Mouse (Mus musculus): ENCODE measurements around the gene Prkab1. TPM values are rescaled to one million over a fixed set of nuclear protein-coding genes. Genes with fewer than 3 reads are reported as not detected.

Gene Prkab1
- 71.1 and 75.5 TPM in 2 replicates for polyA plus RNA-seq (2015; fragmentation: Nextera tagmentation; extraction: Ambion mirVana)

DNA sequence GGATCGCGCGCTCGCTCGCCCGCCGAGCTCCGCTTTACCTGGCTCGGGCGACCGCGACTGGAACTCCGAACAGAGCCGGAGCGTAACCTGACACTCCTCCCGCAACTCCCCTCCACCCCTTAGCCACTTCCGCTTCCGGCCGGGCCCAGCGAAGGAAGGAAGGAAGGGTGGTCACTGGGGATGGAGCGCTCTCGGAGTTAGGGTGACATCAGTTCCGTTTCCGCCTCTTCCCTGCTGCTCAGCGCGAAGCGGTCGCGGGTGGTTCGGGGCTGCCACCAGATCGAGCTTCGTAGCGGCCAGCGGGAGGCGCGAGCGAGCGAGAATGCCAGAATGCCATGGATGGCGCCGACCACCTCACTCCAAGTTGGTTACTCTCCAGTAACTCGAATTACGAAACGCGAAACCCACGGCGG is at the start of gene Prkab1:
Gene Prkab1 (minus strand): TSS at position 182 of the 413 bp plus-strand sequence.
- under 1% methylated on average over 46 of the region's 46 CpGs for WGBS
- peak; percentile 97 for ATAC-seq (ENCODE audit: insufficient read depth, low FRiP score)
- no peaks in the 10 kb centered on the region for H3K27me3 ChIP-seq (ENCODE audit: control insufficient read depth, insufficient read depth, low read length)

DNA sequence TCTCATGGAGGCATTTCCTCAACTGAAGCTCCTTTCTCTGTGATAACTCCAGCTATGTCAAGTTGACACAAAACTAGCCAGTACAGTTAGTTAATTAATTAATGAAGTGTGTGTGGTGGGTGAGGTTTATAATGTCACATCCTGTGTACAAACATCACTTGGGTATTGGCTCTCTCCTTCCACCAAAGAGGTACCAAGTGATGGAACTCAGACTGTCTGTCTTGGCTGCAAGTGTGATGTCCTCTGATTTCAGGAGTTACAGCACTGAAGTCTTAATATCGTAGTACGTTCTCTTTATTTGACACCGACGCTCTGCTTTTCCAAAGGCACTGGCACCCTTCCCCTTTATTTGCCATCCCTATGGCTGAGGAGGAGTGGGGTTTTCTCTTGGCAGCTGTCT is 45.3 kb upstream of the Prkab1 start:
- H3K4me1 ChIP-seq (ENCODE audit: control insufficient read depth, insufficient read depth, low read length): no peaks in the 10 kb centered on the region
- no peak overlapping the region for H3K4me2 ChIP-seq (ENCODE audit: low read depth, low read length)
- H3K27ac ChIP-seq (ENCODE audit: low read length): no peak overlapping the region
- H3K4me3 ChIP-seq (replicated peaks; ENCODE audit: low read length): no peak overlapping the region
- no peaks in the 10 kb centered on the region for H3K27me3 ChIP-seq (ENCODE audit: control insufficient read depth, insufficient read depth, low read length)
- no peak overlapping the region for H3K9ac ChIP-seq (ENCODE audit: low read length)
- no peaks in the 10 kb centered on the region for H3K9me3 ChIP-seq (replicated peaks; ENCODE audit: control insufficient read depth, low read length)
- ATAC-seq (ENCODE audit: insufficient read depth, low FRiP score): no peak
- WGBS: 85% methylated on average over 4 of the region's 4 CpGs
- H3K36me3 ChIP-seq (ENCODE audit: control insufficient read depth, insufficient read depth, low read length): no peaks in the 10 kb centered on the region

More for the DNA sequence above, at the start of gene Prkab1:
- peak within 1 kb of the TSS; percentile 62 for H3K4me3 ChIP-seq (replicated peaks; ENCODE audit: low read length)
- H3K27ac ChIP-seq (ENCODE audit: low read length): peak within 1 kb of the TSS; percentile 81
- peaks cover 7% of the 10 kb centered on the region; the same call in 1 of the 2 replicates for H3K4me1 ChIP-seq (ENCODE audit: control insufficient read depth, insufficient read depth, low read length)
- peaks cover 5% of the 10 kb centered on the region; the same call in 1 of the 2 replicates for H3K36me3 ChIP-seq (ENCODE audit: control insufficient read depth, insufficient read depth, low read length)
- peak within 1 kb of the TSS; percentile 83 for H3K9ac ChIP-seq (ENCODE audit: low read length)
- H3K4me2 ChIP-seq (ENCODE audit: low read depth, low read length): peak within 1 kb of the TSS; percentile 76
- H3K9me3 ChIP-seq (replicated peaks; ENCODE audit: control insufficient read depth, low read length): no peaks in the 10 kb centered on the region

DNA sequence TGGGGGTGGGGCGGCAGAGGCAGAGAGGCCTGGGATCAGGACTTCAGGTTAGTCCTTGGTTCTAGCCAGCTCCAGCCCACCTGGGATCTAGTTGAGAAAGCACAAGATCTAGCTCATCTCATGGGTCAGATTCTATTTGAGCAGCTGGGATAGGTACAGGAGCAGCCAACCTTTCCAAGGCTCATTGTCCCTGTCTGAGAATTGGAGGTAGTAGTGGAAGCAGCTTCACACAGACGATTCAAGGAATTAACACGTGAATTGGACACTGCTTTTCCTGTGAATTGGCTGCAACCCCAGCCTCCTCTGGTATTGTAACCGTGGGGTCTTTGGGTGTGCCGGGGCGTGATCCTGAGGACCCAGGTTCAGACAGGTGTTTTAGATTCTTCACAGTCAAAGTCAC is 28.5 kb upstream of the Prkab1 start:
- Histone ChIP-seq H3K4me1 (ENCODE audit: control insufficient read depth, insufficient read depth, low read length) (no peaks in the 10 kb centered on the region), H3K36me3 (ENCODE audit: control insufficient read depth, insufficient read depth, low read length) (no peaks in the 10 kb centered on the region), H3K9me3 (replicated peaks; ENCODE audit: control insufficient read depth, low read length) (no peaks in the 10 kb centered on the region), H3K27ac (ENCODE audit: low read length) (no peak overlapping the region), H3K4me2 (ENCODE audit: low read depth, low read length) (no peak overlapping the region), H3K4me3 (replicated peaks; ENCODE audit: low read length) (no peak overlapping the region), H3K9ac (ENCODE audit: low read length) (no peak overlapping the region), H3K27me3 (ENCODE audit: control insufficient read depth, insufficient read depth, low read length) (no peaks in the 10 kb centered on the region)
- WGBS: 53% methylated on average over 6 of the region's 6 CpGs
- no peak for ATAC-seq (ENCODE audit: insufficient read depth, low FRiP score)

DNA sequence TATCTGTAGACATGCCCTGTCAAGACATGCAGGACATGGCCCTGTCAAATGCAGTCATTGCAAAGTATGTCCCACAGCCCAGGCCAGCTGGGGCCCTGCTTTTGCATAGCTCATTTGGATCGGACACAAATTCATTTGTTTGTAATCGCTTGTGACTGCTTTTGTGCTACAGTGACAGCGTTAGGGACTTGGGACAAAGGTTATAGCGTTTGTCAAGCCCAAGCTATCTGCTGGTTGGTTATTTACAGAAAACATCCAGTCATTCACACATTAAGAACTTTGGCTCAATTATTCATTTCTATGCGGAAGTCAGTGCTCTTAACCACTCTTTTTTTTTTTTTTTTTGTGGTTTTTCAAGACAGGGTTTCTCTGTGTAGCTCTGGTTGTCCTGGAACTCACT is 27.9 kb upstream of the Prkab1 start:
- H3K4me2 ChIP-seq (ENCODE audit: low read depth, low read length): no peak overlapping the region
- H3K27ac ChIP-seq (ENCODE audit: low read length): no peak overlapping the region
- H3K36me3 ChIP-seq (ENCODE audit: control insufficient read depth, insufficient read depth, low read length): no peaks in the 10 kb centered on the region
- no peak overlapping the region for H3K4me3 ChIP-seq (replicated peaks; ENCODE audit: low read length)
- no peaks in the 10 kb centered on the region for H3K9me3 ChIP-seq (replicated peaks; ENCODE audit: control insufficient read depth, low read length)
- H3K4me1 ChIP-seq (ENCODE audit: control insufficient read depth, insufficient read depth, low read length): no peaks in the 10 kb centered on the region
- 77% methylated on average over 5 of the region's 5 CpGs for WGBS
- no peaks in the 10 kb centered on the region for H3K27me3 ChIP-seq (ENCODE audit: control insufficient read depth, insufficient read depth, low read length)
- H3K9ac ChIP-seq (ENCODE audit: low read length): no peak overlapping the region
- ATAC-seq (ENCODE audit: insufficient read depth, low FRiP score): no peak

DNA sequence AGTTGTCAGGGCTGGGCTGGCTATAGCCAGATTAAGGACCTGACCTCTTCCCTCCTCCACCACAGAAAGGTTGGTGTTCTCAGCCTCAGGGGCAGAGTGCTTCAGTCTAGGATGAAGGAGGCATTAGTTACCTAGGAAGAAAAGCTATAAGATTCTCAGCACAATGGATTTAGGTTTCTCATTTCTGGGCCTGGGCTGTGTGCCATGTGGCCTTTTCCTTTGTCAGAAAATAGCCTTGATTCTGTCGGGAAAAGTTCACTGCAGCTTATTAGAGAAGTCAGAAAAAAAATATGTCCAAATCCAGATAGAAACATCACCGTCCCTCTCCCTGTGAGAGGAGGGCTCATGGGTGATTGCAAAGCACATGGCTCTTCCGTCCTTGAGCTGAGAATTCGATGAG is 25.5 kb upstream of the Prkab1 start:
- Histone ChIP-seq H3K27ac (ENCODE audit: low read length) (no peak overlapping the region), H3K36me3 (ENCODE audit: control insufficient read depth, insufficient read depth, low read length) (no peaks in the 10 kb centered on the region), H3K27me3 (ENCODE audit: control insufficient read depth, insufficient read depth, low read length) (no peaks in the 10 kb centered on the region), H3K4me3 (replicated peaks; ENCODE audit: low read length) (no peak overlapping the region), H3K4me2 (ENCODE audit: low read depth, low read length) (no peak overlapping the region), H3K4me1 (ENCODE audit: control insufficient read depth, insufficient read depth, low read length) (no peaks in the 10 kb centered on the region), H3K9me3 (replicated peaks; ENCODE audit: control insufficient read depth, low read length) (no peaks in the 10 kb centered on the region), H3K9ac (ENCODE audit: low read length) (no peak overlapping the region)
- no peak for ATAC-seq (ENCODE audit: insufficient read depth, low FRiP score)
- 72% methylated on average over 4 of the region's 4 CpGs for WGBS

DNA sequence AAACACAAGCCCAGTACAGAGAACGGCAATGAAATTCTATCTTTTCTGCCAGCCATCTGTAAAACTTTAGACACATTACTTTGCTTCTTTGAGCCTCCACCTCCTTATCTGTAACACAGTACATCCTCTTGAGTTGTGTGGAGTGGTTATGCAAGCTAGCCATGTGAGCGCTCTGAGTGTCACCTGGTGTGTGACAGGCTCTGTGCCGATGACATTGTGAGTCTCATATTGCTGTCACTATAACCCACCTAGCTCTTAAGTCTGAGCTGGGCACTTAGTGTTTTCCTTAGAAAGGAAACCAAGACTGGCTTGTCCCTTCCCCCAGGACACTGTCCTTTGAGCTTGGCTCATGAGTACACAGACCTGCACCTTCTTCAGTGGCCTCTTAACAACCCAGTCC is 24.0 kb upstream of the Prkab1 start:
- 89% methylated on average over 3 of the region's 3 CpGs for WGBS
- no peak for ATAC-seq (ENCODE audit: insufficient read depth, low FRiP score)

DNA sequence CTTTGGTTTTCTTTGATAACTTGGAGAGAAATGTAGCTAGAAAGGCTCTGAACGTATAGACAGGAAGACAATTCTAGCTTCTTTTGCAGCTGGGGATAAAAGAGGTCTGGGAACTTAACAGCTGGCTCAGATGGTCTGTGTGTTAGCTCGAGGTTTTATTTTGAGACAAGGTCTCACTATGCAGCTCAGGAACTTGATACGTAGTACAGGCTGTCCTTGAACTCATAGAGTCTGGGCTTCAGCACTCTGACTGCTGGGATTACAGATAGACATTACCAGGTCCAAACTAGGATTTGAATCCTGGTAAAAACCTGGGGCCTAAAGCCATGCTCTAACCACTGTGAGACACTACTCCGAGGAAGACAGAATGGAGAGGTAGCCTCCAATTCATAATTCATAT is 21.9 kb upstream of the Prkab1 start:
- H3K9ac ChIP-seq (ENCODE audit: low read length): no peak overlapping the region
- no peak for ATAC-seq (ENCODE audit: insufficient read depth, low FRiP score)
- 70% methylated on average over 4 of the region's 4 CpGs for WGBS
- no peaks in the 10 kb centered on the region for H3K27me3 ChIP-seq (ENCODE audit: control insufficient read depth, insufficient read depth, low read length)
- no peak overlapping the region for H3K27ac ChIP-seq (ENCODE audit: low read length)
- no peaks in the 10 kb centered on the region for H3K4me1 ChIP-seq (ENCODE audit: control insufficient read depth, insufficient read depth, low read length)
- H3K4me3 ChIP-seq (replicated peaks; ENCODE audit: low read length): no peak overlapping the region
- no peaks in the 10 kb centered on the region for H3K36me3 ChIP-seq (ENCODE audit: control insufficient read depth, insufficient read depth, low read length)
- no peak overlapping the region for H3K4me2 ChIP-seq (ENCODE audit: low read depth, low read length)
- no peaks in the 10 kb centered on the region for H3K9me3 ChIP-seq (replicated peaks; ENCODE audit: control insufficient read depth, low read length)

More for the DNA sequence above, 24.0 kb upstream of the Prkab1 start:
- H3K4me1 ChIP-seq (ENCODE audit: control insufficient read depth, insufficient read depth, low read length): no peaks in the 10 kb centered on the region
- H3K36me3 ChIP-seq (ENCODE audit: control insufficient read depth, insufficient read depth, low read length): no peaks in the 10 kb centered on the region
- H3K9ac ChIP-seq (ENCODE audit: low read length): no peak overlapping the region
- H3K9me3 ChIP-seq (replicated peaks; ENCODE audit: control insufficient read depth, low read length): no peaks in the 10 kb centered on the region
- no peak overlapping the region for H3K4me2 ChIP-seq (ENCODE audit: low read depth, low read length)
- H3K27me3 ChIP-seq (ENCODE audit: control insufficient read depth, insufficient read depth, low read length): no peaks in the 10 kb centered on the region
- no peak overlapping the region for H3K27ac ChIP-seq (ENCODE audit: low read length)
- no peak overlapping the region for H3K4me3 ChIP-seq (replicated peaks; ENCODE audit: low read length)

DNA sequence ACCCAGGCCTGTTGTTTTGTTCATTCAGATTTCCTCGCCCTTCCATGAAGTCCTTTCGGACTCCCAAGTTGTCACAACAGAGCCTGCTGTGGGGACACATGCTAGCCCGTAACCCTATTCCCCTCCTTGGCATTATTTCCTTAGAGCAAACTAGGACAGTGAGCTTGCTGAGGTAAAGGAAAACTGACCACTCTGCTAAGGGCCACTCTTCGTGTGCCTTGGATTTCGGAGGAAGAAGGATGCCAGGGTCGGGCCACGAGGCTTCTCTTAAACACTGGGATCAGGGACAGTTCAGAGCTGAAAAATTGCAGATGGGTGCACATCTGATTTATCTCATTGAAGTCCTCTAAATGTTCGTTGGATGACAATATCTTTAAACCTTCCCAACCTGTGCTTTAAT is 21.3 kb upstream of the Prkab1 start:
- H3K4me3 ChIP-seq (replicated peaks; ENCODE audit: low read length): no peak overlapping the region

DNA sequence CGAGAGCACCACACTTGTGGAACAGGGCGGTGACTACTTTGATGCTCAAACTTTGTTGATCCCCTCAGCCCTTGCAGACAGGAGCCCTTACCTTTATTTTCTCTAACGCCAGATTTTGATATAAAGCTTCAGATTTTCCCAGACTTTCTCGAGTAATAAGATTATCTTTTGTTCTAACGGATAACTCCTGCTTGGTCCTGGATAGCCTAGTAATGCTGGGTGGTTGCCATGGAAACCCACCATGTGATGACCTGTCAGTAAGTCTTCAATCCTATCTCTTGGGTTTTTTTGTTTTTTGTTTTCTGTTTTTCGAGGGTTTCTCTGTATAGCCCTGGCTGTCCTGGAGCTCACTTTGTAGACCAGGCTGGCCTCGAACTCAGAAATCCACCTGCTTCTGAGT is 17.9 kb upstream of the Prkab1 start:
- ATAC-seq (ENCODE audit: insufficient read depth, low FRiP score): no peak

More for the DNA sequence above, 21.3 kb upstream of the Prkab1 start:
- Histone ChIP-seq H3K9me3 (replicated peaks; ENCODE audit: control insufficient read depth, low read length) (no peaks in the 10 kb centered on the region), H3K4me2 (ENCODE audit: low read depth, low read length) (no peak overlapping the region), H3K27me3 (ENCODE audit: control insufficient read depth, insufficient read depth, low read length) (no peaks in the 10 kb centered on the region), H3K9ac (ENCODE audit: low read length) (no peak overlapping the region), H3K36me3 (ENCODE audit: control insufficient read depth, insufficient read depth, low read length) (no peaks in the 10 kb centered on the region), H3K4me1 (ENCODE audit: control insufficient read depth, insufficient read depth, low read length) (no peaks in the 10 kb centered on the region), H3K27ac (ENCODE audit: low read length) (no peak overlapping the region)
- 86% methylated on average over 8 of the region's 8 CpGs for WGBS
- no peak for ATAC-seq (ENCODE audit: insufficient read depth, low FRiP score)

DNA sequence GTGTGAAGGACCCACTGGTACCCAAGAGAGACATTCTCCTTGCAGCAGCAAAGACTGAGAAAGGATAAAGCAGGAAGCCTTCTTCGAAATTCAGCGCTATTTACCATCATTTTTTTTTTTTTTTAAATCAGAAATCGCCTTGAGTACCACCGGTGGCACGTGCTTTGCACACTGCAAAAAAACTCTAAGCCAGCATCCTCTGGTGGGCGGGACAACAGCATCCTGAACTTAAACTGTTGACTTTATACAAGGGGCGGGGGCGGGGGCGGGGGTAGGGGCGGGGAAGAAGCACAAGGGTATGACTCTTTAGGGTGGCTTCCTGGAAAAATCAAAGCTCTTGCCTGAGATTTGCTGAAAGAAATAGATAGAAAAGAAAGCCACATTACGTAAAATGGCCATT is 15.4 kb upstream of the Prkab1 start:
- no peaks in the 10 kb centered on the region for H3K27me3 ChIP-seq (ENCODE audit: control insufficient read depth, insufficient read depth, low read length)
- H3K9me3 ChIP-seq (replicated peaks; ENCODE audit: control insufficient read depth, low read length): no peaks in the 10 kb centered on the region
- WGBS: 16% methylated on average over 11 of the region's 11 CpGs
- H3K4me1 ChIP-seq (ENCODE audit: control insufficient read depth, insufficient read depth, low read length): no peaks in the 10 kb centered on the region
- H3K4me2 ChIP-seq (ENCODE audit: low read depth, low read length): peak overlapping the region; percentile 55
- no peak overlapping the region for H3K27ac ChIP-seq (ENCODE audit: low read length)
- no peak overlapping the region for H3K9ac ChIP-seq (ENCODE audit: low read length)
- H3K36me3 ChIP-seq (ENCODE audit: control insufficient read depth, insufficient read depth, low read length): no peaks in the 10 kb centered on the region
- no peak for ATAC-seq (ENCODE audit: insufficient read depth, low FRiP score)
- H3K4me3 ChIP-seq (replicated peaks; ENCODE audit: low read length): peak overlapping the region; percentile 29

More for the DNA sequence above, 17.9 kb upstream of the Prkab1 start:
- WGBS: 67% methylated on average over 7 of the region's 7 CpGs
- Histone ChIP-seq H3K4me3 (replicated peaks; ENCODE audit: low read length) (no peak overlapping the region), H3K9ac (ENCODE audit: low read length) (no peak overlapping the region), H3K9me3 (replicated peaks; ENCODE audit: control insufficient read depth, low read length) (no peaks in the 10 kb centered on the region), H3K4me2 (ENCODE audit: low read depth, low read length) (no peak overlapping the region), H3K27ac (ENCODE audit: low read length) (no peak overlapping the region), H3K27me3 (ENCODE audit: control insufficient read depth, insufficient read depth, low read length) (no peaks in the 10 kb centered on the region), H3K36me3 (ENCODE audit: control insufficient read depth, insufficient read depth, low read length) (no peaks in the 10 kb centered on the region), H3K4me1 (ENCODE audit: control insufficient read depth, insufficient read depth, low read length) (no peaks in the 10 kb centered on the region)
